Mouse (Mus musculus): ENCODE results near the gene Glmp.
"Not testable (repeated sequence)": the region's sequence is repeated elsewhere in the genome, so short reads cannot be mapped to it uniquely, and the experiment has no call there.

Glmp gene

GRCm38 (mm10) chr3:88324951-88325405, at the start of gene Glmp:
Glmp (plus strand) TSS chr3:88325023.
- peak; percentile 48 for DNase-seq (ENCODE audit: extremely low spot score)

- no peak for DNase-seq (ENCODE audit: extremely low spot score)
Observed at GRCm38 (mm10) chr3:88276121-88276520, 48.7 kb upstream of the Glmp start.

GRCm38 (mm10) chr3:88276529-88277143, 48.2 kb upstream of the Glmp start:
- DNase-seq (ENCODE audit: extremely low spot score) = no peak

- DNase-seq (ENCODE audit: extremely low spot score) = no peak
Observed at GRCm38 (mm10) chr3:88280035-88280434, 44.8 kb upstream of the Glmp start.

GRCm38 (mm10) chr3:88281141-88281916, 43.5 kb upstream of the Glmp start:
- DNase-seq (ENCODE audit: extremely low spot score) = not testable (repeated sequence)

GRCm38 (mm10) chr3:88284815-88285564, 39.8 kb upstream of the Glmp start:
- DNase-seq (ENCODE audit: extremely low spot score) = not testable (repeated sequence)

- not testable (repeated sequence) for DNase-seq (ENCODE audit: extremely low spot score)
Observed at GRCm38 (mm10) chr3:88285565-88285895, 39.3 kb upstream of the Glmp start.

- DNase-seq (ENCODE audit: extremely low spot score) = no peak
Observed at GRCm38 (mm10) chr3:88287110-88287509, 37.7 kb upstream of the Glmp start, which contains the start of gene Gm38392. Gm38392 (minus strand) TSS chr3:88287210.

GRCm38 (mm10) chr3:88288133-88288713, 36.6 kb upstream of the Glmp start:
- DNase-seq (ENCODE audit: extremely low spot score) = not testable (repeated sequence)

- DNase-seq (ENCODE audit: extremely low spot score) = no peak
Observed at GRCm38 (mm10) chr3:88291970-88292369, 32.9 kb upstream of the Glmp start.

GRCm38 (mm10) chr3:88295272-88295671, 29.6 kb upstream of the Glmp start:
- not testable (repeated sequence) for DNase-seq (ENCODE audit: extremely low spot score)

- DNase-seq (ENCODE audit: extremely low spot score) = no peak
Observed at GRCm38 (mm10) chr3:88296110-88296560, 28.7 kb upstream of the Glmp start.

GRCm38 (mm10) chr3:88296561-88297318, 28.1 kb upstream of the Glmp start, which contains the start of the genes Tsacc and Cct3:
Tsacc (minus strand) TSS chr3:88296999.
Cct3 (plus strand) TSS chr3:88297116.
- peak; percentile 97 for DNase-seq (ENCODE audit: extremely low spot score)

GRCm38 (mm10) chr3:88297321-88297851, 27.4 kb upstream of the Glmp start:
- DNase-seq (ENCODE audit: extremely low spot score) = no peak

GRCm38 (mm10) chr3:88299172-88299571, 25.7 kb upstream of the Glmp start:
- DNase-seq (ENCODE audit: extremely low spot score) = no peak

GRCm38 (mm10) chr3:88328956-88329355, 4.1 kb downstream of the Glmp start:
- no peak for DNase-seq (ENCODE audit: extremely low spot score)

GRCm38 (mm10) chr3:88331282-88331681, 6.5 kb downstream of the Glmp start:
- peak; percentile 38 for DNase-seq (ENCODE audit: extremely low spot score)

GRCm38 (mm10) chr3:88334029-88334658, 9.3 kb downstream of the Glmp start:
- no peak for DNase-seq (ENCODE audit: extremely low spot score)

GRCm38 (mm10) chr3:88334902-88335435, 10.1 kb downstream of the Glmp start:
- no peak for DNase-seq (ENCODE audit: extremely low spot score)

GRCm38 (mm10) chr3:88335436-88336053, 10.7 kb downstream of the Glmp start:
- DNase-seq (ENCODE audit: extremely low spot score) = peak; percentile 45
